Mouse (Mus musculus) lung, postnatal 0 days (tissue): Measurements from ENCODE around the gene Srxn1.

ENCODE experiments used
- CTCF ChIP-seq: IDR thresholded peaks from 2 replicates; pipeline ENCODE4 v1.5.1; 2016; ENCODE audit warnings: antibody characterized with exemption, mild to moderate bottlenecking
- EP300 ChIP-seq: IDR thresholded peaks from 2 replicates; pipeline ENCODE4 v1.6.1; 2016; ENCODE audit warnings: antibody characterized with exemption, mild to moderate bottlenecking, control low read depth

- TF ChIP-seq CTCF (no peak), EP300 (no peak)
Measured at GRCm38 (mm10) chr2:152106225-152106595, 894 bp downstream of the Srxn1 start.
